Mouse (Mus musculus) cerebellum, adult (tissue): ENCODE results near the gene Slc25a29.

Experiments used
- ATAC-seq: cut with Nextera tagmentation; 2 replicates; pipeline ENCODE4 v1.9.2; 2017; ENCODE audit warnings: mild to moderate bottlenecking, moderate library complexity, mixed read lengths; ENCODE audit not compliant: insufficient number of reproducible peaks, low FRiP score, low TSS enrichment

Gene Slc25a29

DNA sequence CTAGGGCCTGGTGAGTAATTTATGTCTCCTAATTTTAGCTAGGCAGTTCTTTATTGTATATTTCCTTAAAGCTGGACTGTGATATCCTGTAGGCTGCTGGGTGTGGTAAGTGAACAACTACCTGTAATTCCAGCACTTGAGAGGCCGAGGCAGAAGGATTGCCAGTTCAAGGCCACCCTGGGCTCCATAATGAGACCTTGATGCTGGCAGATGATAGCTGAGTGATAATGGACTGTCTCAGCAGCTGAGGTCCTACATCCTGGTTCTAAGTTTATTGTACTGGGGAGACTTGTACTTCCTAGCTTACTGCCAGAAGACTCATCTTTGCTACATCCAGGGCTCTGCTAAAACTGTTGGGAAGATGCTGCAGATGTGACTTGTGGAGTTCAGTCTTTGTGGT, 25.9 kb downstream of the Slc25a29 start:
- ATAC-seq, result no peak

DNA sequence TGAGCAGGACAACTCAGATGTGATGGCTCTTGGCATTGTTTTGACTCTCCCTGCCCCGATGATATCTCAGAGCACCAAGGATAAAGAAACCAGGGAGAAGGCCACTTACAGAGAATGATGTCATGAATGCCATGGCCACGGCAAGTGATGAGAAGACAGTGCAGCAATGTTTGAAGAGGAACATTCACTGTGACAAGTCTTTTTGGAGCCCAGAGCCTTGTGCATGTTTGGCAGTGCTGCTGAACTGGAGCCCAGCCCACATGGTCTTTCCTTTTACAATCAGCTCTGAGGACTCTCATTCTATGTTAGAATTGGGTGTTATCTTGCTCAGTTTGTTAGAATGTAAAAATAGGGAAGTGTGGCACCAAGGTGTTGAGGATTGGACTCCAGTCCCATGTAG, 27.2 kb downstream of the Slc25a29 start:
- ATAC-seq, result no peak

DNA sequence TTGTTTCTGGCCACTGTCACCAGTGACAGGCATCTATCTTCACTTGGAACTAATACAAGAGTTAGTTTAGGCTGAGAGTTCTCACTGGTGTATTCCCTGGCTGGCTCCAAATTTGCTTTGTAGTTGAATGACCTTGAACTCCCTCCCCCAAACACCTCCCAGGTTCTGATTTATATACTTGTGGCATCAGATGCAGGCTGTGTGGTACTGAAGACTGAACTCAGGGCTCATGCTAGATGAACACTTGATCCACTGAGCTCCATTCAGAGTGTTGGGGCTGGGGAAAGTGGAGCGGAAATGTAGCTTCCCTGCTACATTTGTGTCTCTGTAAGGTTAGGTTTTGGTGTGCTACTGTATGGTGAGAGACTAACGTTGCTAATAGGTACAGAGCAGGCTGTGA, 31.3 kb downstream of the Slc25a29 start:
- ATAC-seq, result no peak

DNA sequence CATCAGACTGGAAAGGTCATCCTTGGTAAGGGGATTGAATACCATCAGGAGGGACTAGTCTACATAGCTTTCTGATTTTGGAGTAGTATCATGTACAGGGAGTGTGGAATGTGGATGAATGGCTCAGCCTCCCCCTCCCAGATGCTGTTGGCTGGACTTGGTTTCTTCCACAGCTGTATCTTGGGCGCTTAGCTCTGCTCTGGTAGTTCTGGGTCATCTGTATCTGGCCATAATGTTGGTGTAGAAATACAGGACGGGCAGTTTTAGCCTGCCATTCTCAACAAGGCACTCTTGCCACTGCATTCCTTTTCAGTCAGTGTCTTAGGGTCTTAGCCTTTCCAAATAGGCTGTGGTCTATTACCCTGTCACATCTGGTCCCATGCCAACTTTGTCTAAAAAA, 34.1 kb downstream of the Slc25a29 start:
- ATAC-seq, result no peak

DNA sequence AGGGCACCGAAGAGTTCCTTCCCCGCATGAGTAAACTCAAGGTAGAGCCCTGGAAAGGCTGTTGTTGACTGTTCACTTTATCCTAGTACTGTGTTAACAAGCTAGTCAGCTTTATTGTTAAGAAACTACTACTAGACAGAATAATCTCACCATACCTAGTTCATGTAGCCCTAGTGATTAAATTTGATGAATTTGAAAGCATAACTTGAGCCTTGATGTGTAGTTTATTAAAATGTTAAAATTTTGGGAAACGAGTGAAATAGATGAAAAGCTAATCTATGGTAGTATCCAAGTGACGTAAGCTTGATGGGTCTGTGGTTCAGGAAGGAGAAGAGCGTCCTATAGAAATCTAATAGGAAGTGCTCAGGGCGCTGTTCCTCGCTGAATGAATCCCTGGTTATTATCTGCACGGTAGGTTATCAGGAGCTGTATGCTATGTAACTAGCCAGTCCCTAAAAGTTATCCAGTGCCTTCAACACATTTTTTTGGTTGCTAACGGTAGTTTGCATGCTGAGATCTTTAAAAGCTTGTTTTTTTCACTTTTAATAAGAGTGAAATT, 40.6 kb downstream of the Slc25a29 start:
- ATAC-seq, result no peak

DNA sequence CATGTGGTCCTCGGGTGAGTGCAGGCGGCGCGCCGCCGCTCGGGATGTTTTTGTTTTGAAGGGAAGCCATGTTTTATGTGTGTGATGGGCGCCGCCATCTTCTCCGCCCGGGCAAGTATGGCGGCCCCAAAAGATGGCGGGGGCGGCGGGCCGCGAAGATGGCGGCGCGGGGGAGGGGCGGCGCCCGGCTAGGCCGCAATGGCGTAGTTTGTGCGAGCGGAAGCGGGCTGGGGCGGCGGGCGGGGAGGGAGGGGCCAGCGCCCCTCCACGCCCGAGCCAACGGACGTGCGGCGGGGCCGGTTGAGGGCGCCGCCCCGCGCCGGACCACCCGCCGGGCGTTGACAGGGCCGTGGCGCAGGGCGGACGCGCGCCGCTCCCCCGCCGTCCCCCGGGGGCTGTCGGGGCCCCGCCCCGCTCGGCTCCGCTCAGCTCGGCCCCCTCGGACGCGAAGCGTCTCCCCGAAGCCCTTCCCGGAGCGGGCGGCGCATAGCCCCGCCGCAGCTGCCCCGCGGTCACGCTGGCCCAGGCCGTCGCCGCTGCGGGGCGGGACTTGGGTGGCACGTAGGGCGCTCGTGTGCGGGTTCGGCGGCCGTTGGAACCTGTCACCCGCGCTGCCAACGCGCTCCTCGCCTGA, 41.5 kb downstream of the Slc25a29 start:
- peak; percentile 67 for ATAC-seq

DNA sequence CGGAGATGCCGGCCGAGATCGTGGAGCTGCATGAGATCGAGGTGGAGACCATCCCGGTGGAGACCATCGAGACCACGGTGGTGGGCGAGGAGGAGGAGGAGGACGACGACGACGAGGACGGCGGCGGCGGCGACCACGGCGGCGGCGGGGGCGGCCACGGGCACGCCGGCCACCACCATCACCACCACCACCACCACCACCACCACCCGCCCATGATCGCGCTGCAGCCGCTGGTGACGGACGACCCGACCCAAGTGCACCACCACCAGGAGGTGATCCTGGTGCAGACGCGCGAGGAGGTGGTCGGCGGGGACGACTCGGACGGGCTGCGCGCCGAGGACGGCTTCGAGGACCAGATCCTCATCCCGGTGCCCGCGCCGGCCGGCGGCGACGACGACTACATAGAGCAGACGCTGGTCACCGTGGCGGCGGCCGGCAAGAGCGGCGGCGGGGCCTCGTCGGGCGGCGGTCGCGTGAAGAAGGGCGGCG, 42.2 kb downstream of the Slc25a29 start:
- 0 out of 2 replicates have a peak, but pooled peaks have one; percentile 7 for ATAC-seq

DNA sequence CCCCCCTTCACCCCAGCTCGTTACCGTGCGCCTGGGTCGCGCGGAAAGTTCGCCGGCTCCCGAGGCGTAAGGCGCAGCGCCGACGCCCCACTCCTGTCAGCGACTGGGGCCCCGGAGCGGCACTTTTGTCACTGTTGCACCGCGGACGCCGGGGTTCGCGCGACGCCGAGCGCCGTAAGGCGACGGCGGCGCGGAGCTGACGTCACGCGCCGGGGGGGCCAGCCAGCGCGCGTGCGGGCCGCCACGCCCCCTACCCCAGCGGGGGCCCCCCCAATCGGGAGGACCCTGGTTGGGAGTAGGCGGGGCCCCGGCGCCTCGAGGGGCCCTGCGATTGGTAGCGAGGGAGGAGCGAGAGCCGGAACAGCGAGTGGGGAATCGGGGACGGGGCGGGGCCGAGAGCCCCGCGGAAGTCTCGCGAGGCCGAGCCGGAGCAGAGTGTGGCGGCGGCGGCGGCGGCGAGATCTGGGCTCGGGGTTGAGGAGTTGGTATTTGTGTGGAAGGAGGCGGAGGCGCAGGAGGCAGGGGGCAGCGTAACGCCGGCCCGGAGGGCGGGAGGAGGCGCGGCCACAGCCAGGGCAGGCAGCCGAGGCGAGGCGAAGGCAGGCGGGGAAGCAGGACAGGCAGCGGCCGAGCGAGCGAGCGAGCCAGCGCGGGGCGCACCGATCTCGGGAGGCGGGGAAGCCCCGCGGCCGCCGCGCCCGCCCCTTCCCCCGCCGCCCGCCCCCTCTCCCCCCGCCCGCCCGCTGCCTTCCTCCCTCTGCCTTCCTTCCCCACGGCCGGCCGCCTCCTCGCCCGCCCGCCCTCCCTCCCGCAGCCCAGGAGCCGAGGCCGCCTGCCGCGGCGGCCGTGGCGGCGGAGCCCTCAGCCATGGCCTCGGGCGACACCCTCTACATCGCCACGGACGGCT, 42.9 kb downstream of the Slc25a29 start, which contains the start of gene Yy1:
Gene Yy1, plus strand, starts transcription at position 428 of the 907 bp plus-strand sequence.
- ATAC-seq, result peak; percentile 87

DNA sequence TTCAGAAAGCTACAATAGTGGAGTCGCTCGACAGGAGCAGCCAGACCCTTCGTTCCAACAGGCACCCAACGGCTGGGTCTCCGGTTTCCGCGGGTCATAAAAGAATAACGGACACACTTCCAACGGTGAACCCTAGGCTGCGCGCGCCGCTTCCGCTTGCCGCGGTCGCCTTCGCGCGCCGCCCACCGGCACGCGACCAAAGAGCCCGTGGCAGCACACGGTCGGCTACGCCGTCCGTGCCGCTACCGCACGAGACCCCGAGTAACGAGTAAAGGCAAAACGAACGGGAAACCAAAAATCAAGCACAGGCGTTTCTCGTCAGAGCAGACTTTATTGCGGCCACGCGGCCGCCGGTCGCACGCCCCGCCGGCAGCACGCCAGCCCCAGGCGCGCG, 43.5 kb downstream of the Slc25a29 start:
- ATAC-seq, result peak; percentile 31

DNA sequence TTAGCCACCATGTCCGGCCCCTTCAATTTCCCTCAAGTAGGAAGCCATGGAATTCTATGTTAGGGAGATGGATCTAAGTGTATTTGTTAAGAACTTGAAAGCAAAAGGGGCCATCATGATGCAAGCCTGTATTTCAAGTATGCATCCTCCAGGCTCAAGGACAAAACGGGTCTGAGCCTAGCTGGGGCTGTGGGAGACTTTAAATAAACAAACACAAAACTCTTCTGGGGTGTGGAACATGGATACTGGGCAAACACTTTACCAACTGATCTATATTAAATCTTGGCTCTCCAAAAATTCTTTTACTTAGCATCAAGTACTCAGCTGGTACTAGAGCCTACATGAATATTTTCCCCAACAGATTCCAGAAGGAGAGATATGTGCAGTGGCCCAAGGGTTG, 48.4 kb downstream of the Slc25a29 start:
- ATAC-seq, result no peak

DNA sequence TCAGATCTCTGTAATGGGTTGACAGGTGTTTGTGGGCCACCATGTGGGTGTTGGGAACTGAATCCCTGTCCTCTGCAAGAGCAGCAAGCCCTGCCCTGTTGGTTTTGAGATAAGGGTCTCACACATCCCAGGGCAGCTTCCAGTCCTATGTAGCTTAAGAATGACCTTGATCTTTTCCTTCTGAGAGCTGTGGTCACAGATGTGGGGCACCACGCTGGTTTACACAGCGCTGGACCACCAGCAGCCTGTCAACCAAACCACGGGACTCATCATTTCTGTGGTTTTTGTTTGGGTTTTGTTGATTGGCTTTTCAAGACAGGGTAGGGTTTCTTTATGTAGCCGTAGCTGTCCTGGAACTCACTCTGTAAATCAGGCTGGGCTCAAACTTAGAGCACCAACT, 50.5 kb downstream of the Slc25a29 start:
- ATAC-seq, result no peak

DNA sequence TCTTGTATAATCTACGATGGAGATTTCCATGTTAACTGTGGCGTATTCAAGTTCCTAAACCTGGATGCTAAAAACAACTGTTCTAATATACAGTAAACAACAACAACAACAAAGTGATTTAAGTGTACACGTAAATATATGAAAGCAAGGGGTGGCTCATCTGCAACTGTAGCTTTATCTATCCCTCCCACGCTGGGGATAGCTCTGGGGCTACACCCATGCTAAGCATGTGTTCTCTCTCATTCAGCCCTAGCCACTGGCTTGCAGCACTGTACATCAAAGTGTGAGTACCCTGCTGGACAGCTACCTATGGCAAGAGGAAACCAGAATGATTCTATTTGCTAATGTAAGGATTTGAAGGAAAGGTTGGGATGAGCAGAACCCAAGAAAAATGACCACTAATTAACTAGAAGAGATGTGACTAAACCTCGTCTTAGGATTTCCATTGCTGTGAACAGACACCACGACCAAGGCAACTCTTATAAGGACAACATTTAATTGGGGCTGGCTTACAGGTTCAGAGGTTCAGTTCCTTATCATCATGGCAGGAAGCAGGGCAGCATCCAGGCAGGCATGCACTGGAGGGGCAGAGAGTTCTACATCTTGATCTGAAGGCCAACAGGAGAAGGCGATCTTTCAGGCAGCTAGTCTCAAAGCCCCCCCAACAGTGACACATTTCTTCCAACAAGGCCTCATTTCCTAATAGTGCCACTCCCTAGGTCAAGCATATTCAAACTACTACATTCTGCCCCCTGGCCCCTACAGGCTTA, 55.4 kb downstream of the Slc25a29 start:
- no peak for ATAC-seq
